8 mouse cellular contexts compared by ENCODE assay signal in genomic region chr14:25708451-25708850, GRCm38 (mm10). TPM values are rescaled to one million over a fixed set of nuclear protein-coding genes. Genes with fewer than 3 reads are reported as not detected.
A peak's percentile ranks its signal among the peaks of the same experiment; 100 is the strongest.
DNase-seq lines count a peak whose midpoint lies in the region; ATAC-seq and TF ChIP-seq lines count a peak whose summit lies in the region.

No protein-coding gene starts in this region.

- 0 out of 2 replicates have a peak overlapping the region, but pooled peaks have one; percentile 0 for H3K9ac ChIP-seq in intestine, embryonic 14.5 days (ENCODE audit: low read length)
- no peak overlapping the region for H3K9ac ChIP-seq in intestine, postnatal 0 days (ENCODE audit: low read depth, low read length)
- H3K9ac ChIP-seq in embryonic facial prominence, embryonic 13.5 days, result no peak overlapping the region
- no peak overlapping the region for H3K9ac ChIP-seq in liver, embryonic 12.5 days

- no peaks in the 10 kb centered on the region for H3K36me3 ChIP-seq in intestine, embryonic 14.5 days (ENCODE audit: control insufficient read depth, insufficient read depth, low read length)
- H3K36me3 ChIP-seq in intestine, postnatal 0 days (ENCODE audit: control insufficient read depth, insufficient read depth), result no peaks in the 10 kb centered on the region
- H3K36me3 ChIP-seq in embryonic facial prominence, embryonic 13.5 days, result no peaks in the 10 kb centered on the region
- H3K36me3 ChIP-seq in liver, embryonic 12.5 days, result no peaks in the 10 kb centered on the region

- no peak overlapping the region for H3K4me2 ChIP-seq in intestine, embryonic 14.5 days (ENCODE audit: low read length)
- H3K4me2 ChIP-seq in intestine, postnatal 0 days (replicated peaks; ENCODE audit: low read depth), result no peak overlapping the region
- H3K4me2 ChIP-seq in embryonic facial prominence, embryonic 13.5 days, result no peak overlapping the region
- H3K4me2 ChIP-seq in liver, embryonic 12.5 days, result no peak overlapping the region

- ATAC-seq in intestine, embryonic 14.5 days (replicated peaks; ENCODE audit: low FRiP score, low TSS enrichment, low read depth), result no peak
- ATAC-seq in intestine, postnatal 0 days, result no peak
- ATAC-seq in embryonic facial prominence, embryonic 13.5 days (ENCODE audit: insufficient number of reproducible peaks, insufficient read depth, low FRiP score, low TSS enrichment, low read depth), result no peak
- no peak for ATAC-seq in liver, embryonic 12.5 days

- H3K4me1 ChIP-seq in intestine, embryonic 14.5 days (replicated peaks; ENCODE audit: control insufficient read depth, insufficient read depth, low read length), result peaks cover 39% of the 10 kb centered on the region
- peaks cover 18% of the 10 kb centered on the region for H3K4me1 ChIP-seq in intestine, postnatal 0 days (replicated peaks; ENCODE audit: control insufficient read depth, insufficient read depth, low read length)
- peaks cover 34% of the 10 kb centered on the region for H3K4me1 ChIP-seq in embryonic facial prominence, embryonic 13.5 days
- H3K4me1 ChIP-seq in liver, embryonic 12.5 days, result peaks cover 45% of the 10 kb centered on the region

- no peak for TF ChIP-seq CTCF in intestine, postnatal 0 days (IDR thresholded peaks at IDR 0.05; ENCODE audit: low read depth)

- 67% methylated on average over 4 of the region's 4 CpGs for WGBS in intestine, embryonic 14.5 days
- WGBS in intestine, postnatal 0 days, result 55% methylated on average over 4 of the region's 4 CpGs
- WGBS in embryonic facial prominence, embryonic 13.5 days, result 52% methylated on average over 4 of the region's 4 CpGs
- WGBS in liver, embryonic 12.5 days (ENCODE audit: insufficient replicate concordance), result 47% methylated on average over 4 of the region's 4 CpGs

- no peak overlapping the region for H3K4me3 ChIP-seq in intestine, embryonic 14.5 days (ENCODE audit: low read depth, low read length)
- no peak overlapping the region for H3K4me3 ChIP-seq in intestine, postnatal 0 days (ENCODE audit: low read depth, low read length)
- H3K4me3 ChIP-seq in embryonic facial prominence, embryonic 13.5 days, result no peak overlapping the region
- no peak overlapping the region for H3K4me3 ChIP-seq in liver, embryonic 12.5 days

- H3K27ac ChIP-seq in intestine, embryonic 14.5 days (ENCODE audit: low read depth), result no peak overlapping the region
- no peak overlapping the region for H3K27ac ChIP-seq in intestine, postnatal 0 days (ENCODE audit: low read depth, low read length)
- H3K27ac ChIP-seq in embryonic facial prominence, embryonic 13.5 days, result peak overlapping the region; percentile 64
- peak overlapping the region; percentile 1; the same call in 1 of the 2 replicates for H3K27ac ChIP-seq in liver, embryonic 12.5 days

- intact Hi-C loops in heart, postnatal 14 days (cut with DNase I), result no loop called here
- intact Hi-C loops in left cerebral cortex, postnatal 4 days (cut with DNase I), result no loop called here

- no peaks in the 10 kb centered on the region for H3K27me3 ChIP-seq in intestine, embryonic 14.5 days (replicated peaks; ENCODE audit: control insufficient read depth, insufficient read depth, low read length)
- H3K27me3 ChIP-seq in intestine, postnatal 0 days (replicated peaks; ENCODE audit: control insufficient read depth, insufficient read depth, low read length), result no peaks in the 10 kb centered on the region
- no peaks in the 10 kb centered on the region for H3K27me3 ChIP-seq in embryonic facial prominence, embryonic 13.5 days
- no peaks in the 10 kb centered on the region for H3K27me3 ChIP-seq in liver, embryonic 12.5 days (replicated peaks)

- no peaks in the 10 kb centered on the region for H3K9me3 ChIP-seq in intestine, embryonic 14.5 days (ENCODE audit: control insufficient read depth, low read length)
- no peaks in the 10 kb centered on the region for H3K9me3 ChIP-seq in intestine, postnatal 0 days (ENCODE audit: control insufficient read depth)
- no peaks in the 10 kb centered on the region for H3K9me3 ChIP-seq in embryonic facial prominence, embryonic 13.5 days
- H3K9me3 ChIP-seq in liver, embryonic 12.5 days (replicated peaks), result no peaks in the 10 kb centered on the region

- no peak for DNase-seq in intestine, embryonic 14.5 days (ENCODE audit: low spot score)
- DNase-seq in heart, postnatal 14 days, result peak; percentile 78
- no peak for DNase-seq in left cerebral cortex, postnatal 4 days
- DNase-seq in frontal cortex, postnatal 36 days (ENCODE audit: low spot score in 2 of 2), result no peak
- no peak for DNase-seq in urinary bladder, adult 2 months (ENCODE audit: low spot score)

RNA-seq across cellular contexts. Expression of gene Ppif, which starts 14.5 kb away (rescaled TPM):
- 71.2 and 71.4 TPM in 2 replicates for polyA plus RNA-seq in intestine, embryonic 14.5 days (2014; fragmentation: Nextera tagmentation; extraction: Ambion mirVana)
- polyA plus RNA-seq in intestine, postnatal 0 days (2015; fragmentation: Nextera tagmentation; extraction: Ambion mirVana), result 73.8 and 80.0 TPM in 2 replicates
- 31.4 and 34.1 TPM in 2 replicates for polyA plus RNA-seq in embryonic facial prominence, embryonic 13.5 days (2015; fragmentation: Nextera tagmentation; extraction: Ambion mirVana)
- total RNA-seq in heart, postnatal 14 days (2021), result 100 to 1,000 TPM; 238 to 261 TPM
- polyA plus RNA-seq in liver, embryonic 12.5 days (2016; fragmentation: Nextera tagmentation; extraction: Ambion mirVana), result 46.8 and 48.4 TPM in 2 replicates
- 10 to 100 TPM; 19.9 to 20.8 TPM for total RNA-seq in left cerebral cortex, postnatal 4 days (2021)
- polyA plus RNA-seq in urinary bladder, adult 2 months (2012; rRNA removed), result 21.2 and 27.2 TPM in 2 replicates

Comparison
In these comparisons a context has a peak if more than half of its experiments do, and no peak if none do; other contexts are left out.
1. DNase-seq: peak in heart, postnatal 14 days (2 of 2); none in intestine, embryonic 14.5 days (single experiment), left cerebral cortex, postnatal 4 days (single experiment), frontal cortex, postnatal 36 days (0 of 2) and urinary bladder, adult 2 months (single experiment).
2. H3K27ac ChIP-seq: peak in embryonic facial prominence, embryonic 13.5 days (single experiment) and liver, embryonic 12.5 days (single experiment); none in intestine, embryonic 14.5 days (single experiment) and intestine, postnatal 0 days (single experiment).